Mouse (Mus musculus) left cerebral cortex, adult 9 months (tissue): ENCODE measurements around the gene Ldlrad2.
A peak's percentile ranks its signal among the peaks of the same experiment; 100 is the strongest.

Experiments
- DNase-seq, 2 experiments: peaks; one replicate each; pipeline ENCODE4 v3.0.0; 2022; ENCODE audit warnings: low spot score in 2 of 2

The Ldlrad2 gene

GRCm38 (mm10) chr4:137553466-137553865 lies 20.9 kb downstream of the Ldlrad2 start:
- DNase-seq, result no peak

GRCm38 (mm10) chr4:137546003-137546525 lies 28.3 kb downstream of the Ldlrad2 start:
- DNase-seq, result peak in 1 of 2 experiments; percentile 30

- DNase-seq, result no peak
These were observed 28.8 kb downstream of the Ldlrad2 start for GRCm38 (mm10) chr4:137545568-137545967.

GRCm38 (mm10) chr4:137542968-137543367 lies 31.4 kb downstream of the Ldlrad2 start:
- no peak for DNase-seq

- DNase-seq, result no peak
These were observed 34.0 kb downstream of the Ldlrad2 start for GRCm38 (mm10) chr4:137540356-137540755.

GRCm38 (mm10) chr4:137527872-137528271 lies 46.5 kb downstream of the Ldlrad2 start:
- no peak for DNase-seq

- no peak for DNase-seq
These were observed 47.0 kb downstream of the Ldlrad2 start for GRCm38 (mm10) chr4:137527368-137527767.

GRCm38 (mm10) chr4:137525426-137525825 lies 48.9 kb downstream of the Ldlrad2 start:
- no peak for DNase-seq
